Mouse (Mus musculus) hindlimb bud, embryonic 11.5 days (tissue): Measurements from ENCODE around the gene Dnmbp.

ENCODE experiments used
- DNase-seq: peaks from one replicate; pipeline ENCODE4 v3.0.0-alpha.2; 2012; ENCODE audit warnings: low read depth, low spot score; ENCODE audit errors: extremely low spot score

The Dnmbp gene

DNA sequence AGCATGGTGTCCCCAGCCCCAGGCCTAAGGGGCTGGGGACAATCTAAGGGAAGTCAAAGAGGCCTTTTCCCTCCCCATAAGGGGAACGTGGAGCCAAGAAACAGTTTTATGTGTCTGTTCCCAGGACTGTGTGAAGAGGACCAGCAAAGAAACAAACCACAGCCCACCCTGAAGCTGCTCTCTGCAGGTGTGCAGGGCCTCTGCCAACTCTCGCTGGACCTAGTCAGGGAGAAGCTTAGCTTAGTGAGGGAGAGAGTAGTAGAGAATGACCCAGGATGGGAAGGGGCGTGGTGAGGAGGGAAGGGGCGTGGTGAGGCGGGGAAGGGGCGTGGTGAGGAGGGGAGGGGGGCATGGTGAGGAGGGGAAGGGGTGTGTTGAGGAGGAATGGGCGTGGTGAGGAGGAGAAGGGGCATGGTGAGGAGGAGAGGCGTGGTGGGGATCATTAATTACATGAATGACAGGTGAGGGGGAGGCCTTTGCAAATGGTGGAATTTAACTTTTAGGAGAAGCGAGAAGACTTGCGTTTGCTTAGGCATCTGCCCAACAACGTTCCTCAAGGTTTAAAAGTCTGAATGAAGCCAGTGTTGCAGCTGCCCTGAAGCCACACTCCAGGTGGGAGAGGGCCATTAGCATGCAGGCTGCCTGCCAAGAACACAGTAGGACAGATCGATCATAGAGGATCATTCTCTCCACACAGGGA, 9.3 kb upstream of the Dnmbp start:
- DNase-seq = no peak

DNA sequence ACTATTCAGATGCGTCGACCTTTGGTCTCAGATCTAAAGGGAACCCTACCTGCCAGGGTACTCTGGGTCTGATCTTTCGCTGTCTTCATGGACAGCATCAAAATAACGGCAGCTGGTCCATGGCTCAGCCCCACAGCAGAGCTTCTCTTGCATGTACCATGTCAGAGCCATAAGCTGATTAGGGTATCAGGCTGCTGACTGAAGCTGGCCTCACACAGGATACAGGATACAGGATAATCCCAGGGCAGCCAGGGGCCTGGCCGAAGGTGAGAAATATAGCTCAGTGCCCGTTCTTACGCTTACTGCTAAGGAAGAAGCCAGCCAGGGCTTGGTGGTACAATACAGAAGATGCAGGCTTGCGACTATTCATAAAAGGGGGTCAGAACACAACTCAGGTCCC, 4.6 kb upstream of the Dnmbp start:
- no peak for DNase-seq

DNA sequence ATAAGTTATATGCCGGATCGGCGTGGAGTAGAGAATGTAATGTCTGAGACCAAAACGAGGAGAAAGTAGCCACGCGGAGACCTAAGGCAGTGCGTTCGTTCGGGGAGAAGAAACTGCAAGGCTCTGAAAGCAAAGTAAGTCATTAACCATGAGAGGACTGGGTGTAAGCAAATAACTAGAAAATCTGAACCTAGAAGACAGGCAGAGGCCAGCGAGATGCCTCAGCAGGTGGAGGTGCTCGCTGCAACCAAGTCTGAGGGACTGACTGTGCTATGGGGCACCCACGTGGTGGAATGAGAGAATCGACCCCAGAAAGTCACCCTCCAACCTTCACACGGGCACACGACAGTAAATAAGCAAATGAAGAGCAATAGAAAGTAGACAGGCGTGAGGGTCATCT, 3.1 kb upstream of the Dnmbp start:
- no peak for DNase-seq

DNA sequence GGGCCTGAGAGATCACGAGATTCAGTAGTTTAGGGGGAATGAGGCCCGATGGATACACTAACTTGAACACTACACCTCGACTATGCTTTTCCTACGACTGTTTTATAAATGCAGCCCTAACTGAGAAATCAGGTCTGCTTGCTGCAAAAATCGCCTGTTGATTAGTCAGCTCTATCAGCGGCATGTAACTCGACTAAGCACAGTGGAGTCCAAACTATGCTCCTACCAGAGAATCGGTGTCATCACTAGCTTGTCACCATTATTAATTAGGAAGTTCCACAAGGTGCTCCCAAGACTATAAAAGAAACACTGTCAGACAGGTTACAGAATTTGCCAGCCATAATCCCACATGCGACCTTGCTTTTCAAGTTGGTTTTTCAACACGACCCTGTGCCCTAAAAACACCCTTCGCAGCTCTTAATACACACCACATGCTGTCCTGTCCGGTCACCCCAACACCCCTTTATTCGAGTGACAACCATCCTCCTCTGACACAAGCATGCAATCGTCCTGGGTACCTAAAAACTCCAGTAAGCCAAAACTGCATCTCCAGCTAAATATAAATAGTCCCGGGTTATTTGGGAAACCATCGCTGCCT, 721 bp downstream of the Dnmbp start:
- DNase-seq = no peak

DNA sequence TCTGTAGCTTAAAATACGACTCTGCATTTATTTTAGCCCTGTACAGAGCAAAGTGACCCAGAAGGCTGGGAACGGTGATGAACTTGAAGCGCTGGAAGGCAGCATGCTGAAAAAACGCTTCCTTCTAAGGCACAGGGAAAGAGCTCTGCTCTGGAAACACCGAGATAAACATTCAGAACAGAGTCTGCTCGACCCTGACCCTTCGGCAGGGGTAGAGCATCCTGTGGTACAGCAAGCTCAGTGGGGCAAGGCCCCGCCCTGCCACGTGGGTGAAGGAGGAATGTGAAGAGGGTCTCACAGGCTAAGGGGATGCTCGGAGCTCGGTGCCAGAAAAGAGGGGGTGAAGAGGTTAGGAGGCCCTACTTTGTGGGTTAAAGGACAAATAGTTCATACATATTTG, 1.6 kb downstream of the Dnmbp start:
- no peak for DNase-seq

- DNase-seq = no peak
These were observed 9.1 kb downstream of the Dnmbp start for GRCm38 (mm10) chr19:43930926-43931325.

DNA sequence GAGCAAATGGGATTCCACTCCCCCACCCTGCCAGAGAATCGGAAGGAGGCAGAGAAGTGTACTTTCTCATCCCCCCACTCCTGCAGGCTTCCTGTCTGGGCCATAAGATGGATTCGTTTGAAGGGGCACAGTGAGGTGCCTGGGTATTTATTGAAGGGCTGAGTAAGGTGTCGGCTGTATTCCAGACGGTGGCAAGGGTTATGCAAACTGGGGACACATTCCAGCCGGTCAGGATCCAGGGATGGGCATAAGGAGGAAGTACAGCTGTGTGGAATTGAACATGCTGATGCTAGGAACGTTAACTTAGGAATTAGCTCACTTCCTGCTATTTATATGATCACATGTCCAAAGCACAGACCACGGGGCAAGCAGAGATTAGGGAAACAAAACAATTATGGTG, 9.6 kb downstream of the Dnmbp start:
- no peak for DNase-seq

GRCm38 (mm10) chr19:43929869-43930268, 10.1 kb downstream of the Dnmbp start:
- no peak for DNase-seq

DNA sequence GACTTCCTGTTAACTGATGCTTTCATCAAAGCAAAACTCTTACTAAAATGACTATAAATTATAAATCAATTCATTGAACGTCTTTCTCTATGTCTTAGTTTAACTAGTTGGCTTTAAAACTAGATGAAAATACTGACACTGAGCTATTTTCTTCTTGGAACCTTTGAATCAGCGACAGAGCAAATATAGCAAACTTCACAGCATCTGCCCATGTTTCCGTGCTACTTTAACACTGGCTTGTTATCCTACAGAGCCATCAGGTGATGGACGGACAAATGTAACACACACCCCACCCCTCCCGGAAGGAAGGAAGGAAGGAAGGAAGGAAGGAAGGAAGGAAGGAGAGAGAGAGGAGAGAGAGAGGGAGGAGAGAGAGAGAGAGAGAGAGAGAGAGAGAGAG, 12.0 kb downstream of the Dnmbp start:
- no peak for DNase-seq

- DNase-seq = no peak
These were observed 12.9 kb downstream of the Dnmbp start for GRCm38 (mm10) chr19:43927057-43927456.

DNA sequence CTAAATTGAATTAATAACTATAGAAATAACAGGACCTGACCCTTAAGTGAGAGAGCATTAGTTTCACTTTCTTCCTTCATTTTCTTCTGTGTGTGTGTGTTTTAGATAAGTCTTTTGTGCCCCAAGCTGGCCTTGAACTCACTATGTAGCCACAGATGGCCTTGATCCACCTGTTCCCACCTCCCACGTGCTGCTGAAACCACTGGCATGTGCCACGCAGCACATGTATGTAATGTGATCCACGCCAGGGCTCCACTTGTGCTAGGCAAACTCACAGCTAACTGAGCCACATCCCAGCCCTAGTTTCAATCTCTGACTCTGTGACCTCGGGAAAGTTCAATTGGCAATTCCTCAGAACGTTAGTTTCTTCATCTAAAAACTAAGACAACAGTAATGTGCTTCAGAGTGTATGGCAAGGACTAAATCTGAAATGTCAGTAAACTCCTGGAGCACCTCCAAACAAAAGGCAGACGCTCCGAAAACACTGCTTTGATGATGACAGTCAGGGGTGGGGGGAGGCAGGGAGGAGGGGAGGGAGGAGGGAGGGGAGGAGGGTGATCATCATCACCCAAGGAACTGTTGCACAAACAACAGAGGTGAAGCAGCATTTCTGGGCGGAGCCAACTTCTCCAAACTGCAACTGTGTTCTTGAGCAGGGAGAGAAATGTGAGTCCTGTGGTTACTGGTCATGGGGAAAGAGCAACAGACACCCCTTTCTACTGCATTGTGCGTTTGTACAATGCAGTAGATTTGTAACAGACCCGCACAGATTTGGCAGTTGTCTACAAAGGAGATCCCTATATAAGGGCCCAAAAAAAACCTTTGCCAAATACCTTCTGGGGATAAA, 13.6 kb downstream of the Dnmbp start:
- no peak for DNase-seq

DNA sequence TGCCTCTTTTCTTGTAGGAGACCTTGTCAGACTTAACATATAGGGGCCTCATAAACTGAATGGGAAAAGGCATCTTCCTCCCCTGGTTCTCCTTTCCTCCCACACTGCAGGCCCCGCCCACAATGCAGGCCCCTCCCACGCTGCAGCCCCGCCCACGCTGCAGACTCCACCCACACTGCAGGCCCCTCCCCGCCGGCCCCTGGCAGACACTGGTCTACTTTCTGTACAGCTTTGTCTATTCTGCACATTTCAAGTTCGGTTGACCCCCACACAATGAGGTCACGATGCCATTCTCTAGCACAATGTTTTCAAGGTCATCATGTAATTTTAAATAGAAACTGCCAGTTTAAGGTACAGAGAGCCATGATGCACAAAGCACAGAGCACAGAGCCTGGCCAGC, 15.6 kb downstream of the Dnmbp start:
- no peak for DNase-seq

DNA sequence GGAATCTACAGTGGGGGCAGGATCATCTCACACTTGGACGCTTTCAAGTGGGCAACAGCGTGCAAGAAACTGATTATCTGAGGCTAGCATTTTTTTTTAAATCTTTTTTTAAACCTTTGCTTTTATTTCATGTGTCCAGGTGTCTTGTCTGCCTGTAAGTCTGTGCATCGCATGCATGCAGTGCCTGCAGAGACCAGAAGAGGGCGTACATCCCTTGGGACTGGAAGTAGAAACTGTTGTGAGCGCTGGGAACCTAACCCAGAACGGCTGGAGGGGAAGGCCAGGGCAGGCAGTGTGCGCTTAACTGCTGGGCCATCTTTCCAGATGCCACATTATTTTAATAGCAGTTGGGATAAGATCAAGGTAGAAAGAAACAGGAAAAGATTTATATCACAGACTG, 17.0 kb downstream of the Dnmbp start:
- DNase-seq = no peak

- no peak for DNase-seq
These were observed 18.6 kb downstream of the Dnmbp start for GRCm38 (mm10) chr19:43921410-43921809.

DNA sequence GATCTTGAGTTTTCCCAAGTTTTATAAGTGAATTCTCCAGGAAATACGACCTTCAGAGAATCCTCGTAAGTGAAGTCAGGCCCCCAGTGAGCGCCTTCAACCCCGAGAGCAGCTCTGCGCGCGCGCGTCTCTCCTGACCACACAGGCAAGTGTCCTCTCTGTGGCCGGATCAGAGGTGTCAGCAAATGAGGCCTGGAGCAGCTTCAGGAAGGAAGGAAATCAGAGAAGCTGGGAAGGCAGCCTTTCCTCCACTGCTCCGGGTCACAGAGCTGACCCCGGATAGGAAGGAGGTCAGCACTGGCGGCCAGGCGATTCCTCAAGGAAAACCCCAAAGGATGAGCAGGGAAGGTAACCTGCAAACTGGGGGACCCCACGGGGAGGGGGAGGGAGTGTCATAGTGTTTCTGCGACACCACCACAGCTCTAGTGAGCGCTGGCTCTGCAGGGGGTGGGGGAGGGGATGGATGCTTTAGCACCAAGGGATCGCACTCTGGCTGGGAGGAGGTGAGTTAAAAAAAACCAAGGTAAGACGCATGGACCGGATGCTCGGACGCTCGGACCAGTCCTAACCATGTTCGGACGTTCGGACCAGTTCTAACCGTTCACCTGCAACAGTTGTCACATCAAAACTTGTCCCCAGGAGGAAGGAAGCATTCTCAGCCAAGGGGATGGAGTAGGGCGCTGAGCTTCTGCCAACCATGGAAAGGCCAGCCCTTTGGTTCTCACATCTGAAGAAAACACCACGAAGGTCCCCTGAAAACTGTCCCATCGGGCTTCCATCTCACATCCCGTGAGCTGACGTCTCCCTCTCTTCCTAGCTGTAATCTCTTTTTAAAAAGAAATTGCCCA, 19.3 kb downstream of the Dnmbp start:
- no peak for DNase-seq

GRCm38 (mm10) chr19:43919841-43920240, 20.1 kb downstream of the Dnmbp start:
- DNase-seq = no peak

DNA sequence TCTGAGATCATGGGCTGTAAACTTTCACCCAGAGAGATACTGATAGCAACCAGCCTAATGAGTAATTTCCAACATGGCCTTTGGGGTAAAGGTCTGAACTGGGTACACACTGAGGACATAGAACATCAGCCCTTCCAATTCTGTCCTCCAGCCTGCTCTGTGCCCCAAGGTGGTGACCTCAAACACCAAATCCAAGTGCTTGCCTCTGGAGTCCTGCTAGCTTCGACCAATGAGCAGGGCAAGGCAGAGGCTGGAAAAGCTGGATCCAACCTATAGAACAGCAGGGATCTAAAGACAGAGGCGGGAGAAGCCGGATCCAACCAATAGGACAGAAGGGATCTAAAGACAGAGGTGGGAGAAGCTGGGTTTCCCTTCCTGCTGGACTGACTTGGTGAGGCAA, 21.2 kb downstream of the Dnmbp start:
- DNase-seq = no peak

DNA sequence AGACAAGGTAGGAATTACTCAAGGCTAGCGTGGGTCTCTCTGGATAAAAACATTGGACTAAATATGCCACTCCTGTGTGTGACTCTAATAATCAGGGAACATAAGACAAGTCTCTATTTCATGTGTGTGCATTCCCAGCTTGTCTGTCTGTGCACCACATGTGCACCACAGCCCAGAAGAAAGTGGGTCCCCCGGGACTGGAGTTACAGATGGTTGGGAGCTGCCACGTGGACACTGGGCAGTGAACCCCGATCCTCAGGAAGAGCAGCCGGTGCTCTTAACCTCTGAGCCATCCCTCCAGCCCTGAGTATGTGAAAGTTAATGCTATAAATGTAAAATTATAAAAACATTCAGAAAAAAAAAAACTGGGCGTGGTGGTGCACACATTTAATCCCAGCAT, 22.2 kb downstream of the Dnmbp start:
- no peak for DNase-seq

DNA sequence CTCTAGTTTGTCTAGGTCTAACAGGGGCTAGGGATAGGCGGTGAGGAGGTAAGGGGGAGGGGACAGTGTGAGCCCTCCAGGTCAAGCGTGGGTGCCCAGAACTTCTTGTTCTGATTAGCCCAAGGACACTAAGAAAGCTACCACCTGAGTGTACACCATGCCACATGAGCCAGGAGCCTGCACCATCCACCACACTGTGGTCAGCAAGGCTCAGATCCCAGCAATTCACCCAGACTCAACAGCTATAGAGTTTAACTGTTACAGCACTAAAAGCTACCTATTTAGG, 22.6 kb downstream of the Dnmbp start:
- no peak for DNase-seq

DNA sequence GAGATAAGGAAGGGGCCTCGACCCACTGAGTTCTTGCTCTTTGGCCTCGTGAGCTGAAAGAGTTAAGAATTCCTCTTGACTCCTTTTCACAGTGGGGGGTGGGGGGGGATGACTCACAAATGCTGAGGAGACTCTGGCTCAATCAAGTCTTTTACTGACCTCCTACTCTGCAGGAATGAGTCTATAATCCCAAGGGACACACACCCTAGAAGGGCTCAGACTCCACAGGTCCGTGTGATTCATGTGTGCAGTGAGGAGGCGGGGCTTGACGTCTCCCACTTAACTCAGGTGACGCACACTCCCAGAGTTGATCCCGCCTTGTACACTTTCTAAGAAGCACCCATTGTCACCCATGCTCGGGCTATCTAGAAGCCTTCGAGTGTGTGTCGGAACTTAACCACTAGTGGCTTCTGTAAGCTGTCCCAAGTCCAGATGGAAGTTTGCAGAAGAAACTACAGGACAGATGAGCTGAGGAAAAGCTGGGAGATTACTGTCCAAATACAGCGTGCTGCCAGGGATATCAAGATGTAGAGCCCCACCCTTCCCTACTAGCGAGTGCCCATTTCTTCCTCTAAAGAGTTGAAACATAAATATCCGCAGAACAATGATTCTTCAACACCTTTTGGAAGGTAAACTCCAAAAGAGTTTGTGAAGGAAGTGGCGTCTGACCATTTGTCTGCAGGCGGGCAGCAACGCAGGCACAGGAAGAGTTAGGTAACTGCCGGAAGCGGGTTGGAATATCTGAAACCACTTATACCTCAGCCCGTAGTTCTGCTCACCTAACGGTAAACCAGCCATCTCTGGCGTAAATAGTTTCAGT, 23.2 kb downstream of the Dnmbp start:
- no peak for DNase-seq

- DNase-seq = no peak
These were observed 24.6 kb downstream of the Dnmbp start for GRCm38 (mm10) chr19:43915431-43915830.
